Mouse (Mus musculus) hindbrain, embryonic 13.5 days (tissue): ENCODE results near the gene Trabd2b. TPM values are rescaled to one million over a fixed set of nuclear protein-coding genes. Genes with fewer than 3 reads are reported as not detected.

ENCODE experiments used
- ATAC-seq: fragments of 200-750 bp; cut with Nextera tagmentation; 2 replicates; pipeline ENCODE4 v1.8.0; 2017; ENCODE audit warnings: moderate TSS enrichment; ENCODE audit not compliant: low FRiP score
- H3K27ac ChIP-seq: fragments of 300-500 bp; sonication (generic); 2 replicates; pipeline ENCODE4 v1.5.1; 2015; ENCODE audit warnings: inconsistent platforms, mild to moderate bottlenecking, moderate library complexity
- H3K27me3 ChIP-seq: fragments of 300-500 bp; sonication (generic); 2 replicates; pipeline ENCODE4 v1.6.1; 2015; ENCODE audit warnings: mild to moderate bottlenecking, inconsistent platforms
- H3K36me3 ChIP-seq: fragments of 300-500 bp; sonication (generic); 2 replicates; pipeline ENCODE4 v1.6.1; 2015; ENCODE audit warnings: mild to moderate bottlenecking, inconsistent platforms
- H3K4me1 ChIP-seq: fragments of 300-500 bp; sonication (generic); replicated peaks from 2 replicates; pipeline ENCODE4 v1.6.1; 2015; ENCODE audit warnings: inconsistent platforms
- H3K4me2 ChIP-seq: fragments of 300-500 bp; sonication (generic); 2 replicates; pipeline ENCODE4 v1.6.1; 2015; ENCODE audit warnings: inconsistent platforms, mild to moderate bottlenecking, moderate library complexity
- H3K4me3 ChIP-seq: fragments of 300-500 bp; sonication (generic); 2 replicates; pipeline ENCODE4 v1.5.1; 2015; ENCODE audit warnings: mild to moderate bottlenecking, inconsistent platforms
- H3K9ac ChIP-seq: fragments of 300-500 bp; sonication (generic); 2 replicates; pipeline ENCODE4 v1.6.1; 2015; ENCODE audit warnings: mild to moderate bottlenecking, inconsistent platforms
- H3K9me3 ChIP-seq: fragments of 300-500 bp; sonication (generic); 2 replicates; pipeline ENCODE4 v1.6.1; 2016; ENCODE audit warnings: inconsistent platforms
- WGBS: fragments of 180-500 bp; shearing (Covaris S2); methylation state at CpG from one replicate; pipeline ENCODE4 v1.1.7; 2015; 5-methylcytosine and 5-hydroxymethylcytosine counted together
- polyA plus RNA-seq: library from polyadenylated mRNA; unstranded; fragments of >200 nt; fragmentation: Nextera tagmentation; extraction: Ambion mirVana; gene quantifications from 2 replicates; pipeline ENCODE4 v1.2.1, GENCODE M21; 2015

Trabd2b gene
- polyA plus RNA-seq, 1 experiment from 2014 or later, result 0.78 TPM

DNA sequence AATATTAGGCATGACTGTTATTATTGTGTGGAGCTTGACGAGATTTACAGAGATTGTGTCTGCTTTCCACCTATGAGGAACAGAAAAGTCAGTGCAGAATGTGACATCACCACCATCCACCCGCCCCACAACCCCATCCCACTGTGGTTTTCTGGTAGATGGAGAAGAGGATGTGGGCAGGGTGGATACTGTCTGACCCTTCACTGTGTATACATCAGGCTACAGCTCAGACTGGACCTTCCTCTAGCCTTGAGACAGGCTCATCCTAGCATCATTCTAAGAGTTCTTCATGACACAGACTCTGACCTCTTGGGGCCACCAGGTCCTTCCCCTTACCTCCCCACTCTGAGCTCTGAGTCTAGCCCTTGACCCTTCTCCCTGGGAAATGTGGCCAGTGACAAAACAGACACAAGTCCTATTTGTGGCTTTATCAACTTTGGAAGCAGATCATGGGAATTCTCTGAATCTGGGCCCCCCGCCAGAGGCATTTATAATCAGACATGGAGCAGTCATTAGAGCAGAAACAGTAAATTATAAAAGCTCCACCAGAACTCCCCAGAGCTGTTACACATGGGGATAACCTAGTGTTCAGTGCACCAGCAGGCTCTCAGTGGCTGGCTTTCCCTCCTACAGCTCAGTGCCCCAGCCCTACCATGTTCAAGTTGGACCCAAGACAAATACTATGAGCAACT lies 48.1 kb downstream of the Trabd2b start:
- H3K4me2 ChIP-seq, result no peak overlapping the region
- no peak for ATAC-seq
- no peak overlapping the region for H3K9ac ChIP-seq
- H3K36me3 ChIP-seq, result no peaks in the 10 kb centered on the region
- no peaks in the 10 kb centered on the region for H3K9me3 ChIP-seq
- H3K27me3 ChIP-seq, result no peaks in the 10 kb centered on the region
- WGBS, result 86% methylated on average over 3 of the region's 3 CpGs
- no peak overlapping the region for H3K27ac ChIP-seq
- H3K4me3 ChIP-seq, result no peak overlapping the region
- 0 out of 2 replicates have a peak, but pooled peaks cover 4% of the 10 kb centered on the region for H3K4me1 ChIP-seq

DNA sequence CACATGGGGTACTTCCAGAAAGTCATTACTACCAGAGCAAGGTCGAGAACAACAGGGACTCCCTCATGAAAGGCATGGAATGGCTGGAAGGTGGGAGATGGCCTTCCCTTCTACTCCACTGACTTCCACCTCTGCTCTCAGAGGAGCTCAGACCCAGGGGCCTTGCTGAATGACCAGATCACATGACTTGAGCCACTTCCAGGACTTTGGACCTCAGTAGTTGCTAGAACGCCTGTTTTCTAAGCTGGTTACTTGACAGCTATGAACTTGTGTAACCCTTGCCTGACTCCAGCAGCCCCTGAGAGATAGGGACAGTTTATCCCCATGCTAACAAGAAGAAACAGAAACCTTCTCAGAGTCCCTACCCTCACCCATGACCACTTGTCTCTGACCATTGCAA lies 50.6 kb downstream of the Trabd2b start:
- Histone ChIP-seq H3K36me3 (no peaks in the 10 kb centered on the region), H3K4me1 (0 out of 2 replicates have a peak, but pooled peaks cover 9% of the 10 kb centered on the region), H3K4me3 (no peak overlapping the region), H3K4me2 (no peak overlapping the region), H3K27me3 (no peaks in the 10 kb centered on the region), H3K9ac (no peak overlapping the region), H3K27ac (no peak overlapping the region), H3K9me3 (no peaks in the 10 kb centered on the region)
- whole genome bisulfite sequencing, result 84% methylated on average over 2 of the region's 2 CpGs
- ATAC-seq, result no peak

DNA sequence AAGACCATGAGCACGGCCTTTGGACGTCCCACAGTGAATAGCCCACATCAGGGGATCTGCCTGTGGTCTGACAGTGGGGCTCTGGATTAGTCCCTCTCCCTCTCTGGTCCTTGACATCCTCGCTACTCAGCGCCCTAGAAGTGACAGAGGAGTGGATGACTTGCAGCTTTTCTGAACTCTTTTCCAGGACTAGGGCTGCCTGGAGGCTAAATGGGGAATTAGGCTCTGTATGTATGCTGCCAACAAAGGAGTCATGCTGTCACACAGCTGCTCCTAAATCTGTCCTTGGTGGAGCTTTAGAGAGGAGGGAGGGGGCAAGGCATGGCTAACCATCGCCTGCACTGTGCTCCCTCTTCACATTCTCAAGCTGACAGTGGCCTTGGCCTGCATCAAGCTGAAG lies 53.1 kb downstream of the Trabd2b start:
- H3K4me3 ChIP-seq, result no peak overlapping the region
- 0 out of 2 replicates have a peak, but pooled peaks have one; percentile 36 for ATAC-seq
- H3K4me2 ChIP-seq, result no peak overlapping the region
- no peak overlapping the region for H3K27ac ChIP-seq
- 26% methylated on average over 5 of the region's 5 CpGs for WGBS
- H3K9me3 ChIP-seq, result no peaks in the 10 kb centered on the region
- H3K36me3 ChIP-seq, result no peaks in the 10 kb centered on the region
- H3K9ac ChIP-seq, result no peak overlapping the region
- H3K4me1 ChIP-seq, result 0 out of 2 replicates have a peak, but pooled peaks cover 9% of the 10 kb centered on the region
- no peaks in the 10 kb centered on the region for H3K27me3 ChIP-seq

DNA sequence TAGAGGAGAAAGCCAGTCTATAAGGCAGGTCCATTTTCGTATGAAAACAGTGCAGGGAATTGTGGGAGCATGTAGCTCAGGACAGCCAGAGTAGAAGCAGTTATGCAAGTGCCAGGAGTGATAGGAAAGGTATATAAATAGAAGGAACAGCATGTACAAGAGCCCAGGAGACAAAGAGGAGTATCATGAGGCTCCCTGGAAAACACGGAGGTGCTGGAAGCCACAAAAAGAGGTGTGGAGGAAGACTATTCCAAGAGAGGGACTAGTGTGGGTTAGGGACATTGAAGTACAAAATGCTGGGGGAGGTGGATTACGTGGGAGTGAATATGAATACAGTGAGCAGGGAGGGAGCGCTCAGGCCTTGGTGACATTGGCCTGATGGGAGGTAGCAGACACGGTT lies 53.9 kb downstream of the Trabd2b start:
- Histone ChIP-seq H3K9me3 (no peaks in the 10 kb centered on the region), H3K4me1 (0 out of 2 replicates have a peak, but pooled peaks cover 9% of the 10 kb centered on the region), H3K4me2 (no peak overlapping the region), H3K36me3 (no peaks in the 10 kb centered on the region), H3K9ac (no peak overlapping the region), H3K27me3 (no peaks in the 10 kb centered on the region), H3K27ac (no peak overlapping the region), H3K4me3 (no peak overlapping the region)
- no peak for ATAC-seq
- WGBS, result 80% methylated on average over 5 of the region's 5 CpGs

DNA sequence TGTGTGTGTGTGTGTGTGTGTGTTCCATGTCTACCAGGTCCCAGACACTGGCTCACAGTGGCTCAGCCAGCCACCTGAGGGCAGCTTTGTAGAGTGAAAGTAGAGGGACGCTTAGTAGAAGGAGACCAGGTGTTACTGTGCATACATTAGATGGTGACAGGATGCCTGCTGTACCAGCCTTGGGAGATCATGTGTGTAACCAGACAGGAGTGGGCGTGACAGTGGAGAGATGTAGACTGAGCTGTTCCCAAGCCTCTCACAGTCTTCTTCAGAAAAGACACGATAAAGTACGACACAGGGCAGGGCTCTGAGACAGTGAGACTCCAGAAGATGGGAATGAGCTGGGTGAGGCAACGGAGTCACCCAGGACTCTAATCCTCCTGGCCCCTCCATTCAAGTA lies 54.6 kb downstream of the Trabd2b start:
- H3K36me3 ChIP-seq, result no peaks in the 10 kb centered on the region
- WGBS, result 79% methylated on average over 5 of the region's 5 CpGs
- H3K4me3 ChIP-seq, result no peak overlapping the region
- no peaks in the 10 kb centered on the region for H3K27me3 ChIP-seq
- H3K27ac ChIP-seq, result no peak overlapping the region
- H3K4me1 ChIP-seq, result peaks cover 14% of the 10 kb centered on the region; the same call in 1 of the 2 replicates
- H3K4me2 ChIP-seq, result no peak overlapping the region
- H3K9ac ChIP-seq, result no peak overlapping the region
- ATAC-seq, result no peak
- no peaks in the 10 kb centered on the region for H3K9me3 ChIP-seq

DNA sequence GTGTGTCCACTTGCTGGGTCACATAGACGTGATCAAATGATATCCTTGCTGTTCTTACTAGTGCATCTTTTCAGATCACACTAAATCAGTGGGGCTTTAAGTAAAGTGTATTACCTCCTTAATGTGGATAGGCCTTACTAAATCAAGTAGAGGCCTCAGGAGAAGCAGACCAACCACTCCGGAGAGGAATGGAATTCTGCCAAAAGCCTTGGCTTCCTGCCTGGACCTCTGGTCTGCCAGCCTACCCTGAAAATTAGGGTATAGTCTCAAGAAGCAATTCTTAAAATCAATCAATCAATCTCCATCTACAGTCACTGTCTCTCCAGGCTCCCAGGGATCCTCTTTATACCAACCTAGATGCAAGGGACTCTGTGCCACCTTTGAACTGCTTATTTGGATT lies 59.1 kb downstream of the Trabd2b start:
- ATAC-seq, result no peak
- H3K4me1 ChIP-seq, result peaks cover 26% of the 10 kb centered on the region
- no peak overlapping the region for H3K9ac ChIP-seq
- no peaks in the 10 kb centered on the region for H3K36me3 ChIP-seq
- WGBS, result 68% methylated on average over 2 of the region's 2 CpGs
- no peaks in the 10 kb centered on the region for H3K9me3 ChIP-seq
- H3K4me2 ChIP-seq, result no peak overlapping the region
- H3K27ac ChIP-seq, result no peak overlapping the region
- H3K4me3 ChIP-seq, result no peak overlapping the region
- H3K27me3 ChIP-seq, result no peaks in the 10 kb centered on the region

DNA sequence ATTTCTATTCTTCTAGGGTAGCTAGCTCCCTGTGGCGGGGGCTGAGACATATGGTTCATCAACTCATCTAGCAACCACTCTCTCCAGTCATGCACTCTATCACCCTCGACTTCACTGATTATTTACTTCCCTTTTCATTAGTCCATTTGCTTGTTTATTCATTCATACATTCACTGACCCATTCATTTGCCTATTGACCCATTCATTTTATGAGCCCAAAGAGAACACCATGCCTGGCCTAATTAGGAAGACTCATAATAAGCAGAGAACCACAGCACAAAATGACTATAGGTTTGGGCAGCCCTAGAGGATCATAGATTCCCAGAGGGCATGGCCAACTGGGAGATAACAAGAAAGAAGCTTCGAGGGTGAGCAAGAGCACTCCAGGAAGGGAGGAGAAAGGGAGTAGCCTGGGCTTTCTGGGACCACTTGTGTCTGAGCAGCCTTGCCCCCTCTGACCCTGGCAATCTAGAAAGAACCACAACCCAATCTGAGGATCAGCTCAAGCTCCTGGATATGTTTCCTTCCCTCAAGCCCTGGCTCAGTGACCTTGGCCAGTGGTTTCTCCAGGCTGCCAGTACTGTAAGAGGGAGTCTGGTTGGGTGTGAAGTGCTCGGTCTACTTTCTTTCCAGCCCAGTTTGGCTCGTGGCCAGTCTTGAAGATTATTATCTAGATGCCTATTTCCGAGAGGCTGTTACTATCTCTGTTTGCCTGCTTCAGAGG lies 61.0 kb downstream of the Trabd2b start:
- no peak overlapping the region for H3K27ac ChIP-seq
- no peaks in the 10 kb centered on the region for H3K36me3 ChIP-seq
- no peak overlapping the region for H3K4me2 ChIP-seq
- H3K4me3 ChIP-seq, result no peak overlapping the region
- no peak overlapping the region for H3K9ac ChIP-seq
- ATAC-seq, result no peak
- no peaks in the 10 kb centered on the region for H3K9me3 ChIP-seq
- 64% methylated on average over 6 of the region's 6 CpGs for WGBS
- H3K27me3 ChIP-seq, result no peaks in the 10 kb centered on the region
- peaks cover 26% of the 10 kb centered on the region for H3K4me1 ChIP-seq

DNA sequence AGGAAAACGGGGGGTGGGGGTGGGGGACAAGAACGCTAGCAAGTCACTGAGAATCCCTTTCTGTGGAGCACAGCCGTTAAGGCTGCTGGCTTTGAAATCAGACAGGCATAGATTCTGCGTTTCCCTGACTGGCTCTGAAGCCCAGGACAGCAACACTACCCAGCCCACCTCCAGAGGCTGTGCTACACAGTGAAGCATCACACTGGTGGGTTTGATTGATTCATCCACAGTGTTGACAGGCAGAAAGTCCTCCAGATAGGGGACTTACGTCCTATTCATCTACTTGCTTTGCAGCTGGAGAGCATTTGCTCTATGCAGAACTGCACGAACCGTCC lies 61.5 kb downstream of the Trabd2b start:
- H3K4me2 ChIP-seq, result no peak overlapping the region
- H3K9me3 ChIP-seq, result no peaks in the 10 kb centered on the region
- H3K27ac ChIP-seq, result no peak overlapping the region
- H3K36me3 ChIP-seq, result no peaks in the 10 kb centered on the region
- H3K27me3 ChIP-seq, result no peaks in the 10 kb centered on the region
- ATAC-seq, result no peak
- peaks cover 26% of the 10 kb centered on the region for H3K4me1 ChIP-seq
- H3K4me3 ChIP-seq, result no peak overlapping the region
- no peak overlapping the region for H3K9ac ChIP-seq
- WGBS, result 65% methylated on average over 7 of the region's 7 CpGs

DNA sequence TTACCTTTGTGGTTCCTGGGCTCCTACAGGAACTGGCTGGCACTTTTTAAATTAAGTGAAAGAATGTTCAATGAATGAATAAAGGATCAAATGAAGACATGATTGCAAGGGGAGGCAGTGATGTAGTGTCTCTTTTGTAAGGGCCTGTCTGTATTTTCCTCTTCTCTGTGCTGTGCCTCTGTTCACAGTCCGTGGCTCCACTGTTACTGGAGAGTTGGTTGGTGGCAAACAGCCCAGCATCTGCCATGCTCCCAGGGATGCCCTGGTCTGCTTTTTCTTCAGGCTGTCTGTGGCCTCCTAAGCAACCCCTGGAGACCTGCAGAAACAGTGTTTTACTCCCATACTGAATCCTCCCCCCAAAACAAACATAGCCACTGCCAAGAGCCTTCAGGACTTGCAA lies 63.4 kb downstream of the Trabd2b start:
- Histone ChIP-seq H3K9me3 (no peaks in the 10 kb centered on the region), H3K27me3 (no peaks in the 10 kb centered on the region), H3K4me2 (no peak overlapping the region), H3K9ac (no peak overlapping the region), H3K4me1 (peaks cover 26% of the 10 kb centered on the region), H3K36me3 (no peaks in the 10 kb centered on the region), H3K4me3 (no peak overlapping the region), H3K27ac (no peak overlapping the region)
- WGBS, result 50% methylated on average over 1 of the region's 1 CpGs
- ATAC-seq, result no peak

DNA sequence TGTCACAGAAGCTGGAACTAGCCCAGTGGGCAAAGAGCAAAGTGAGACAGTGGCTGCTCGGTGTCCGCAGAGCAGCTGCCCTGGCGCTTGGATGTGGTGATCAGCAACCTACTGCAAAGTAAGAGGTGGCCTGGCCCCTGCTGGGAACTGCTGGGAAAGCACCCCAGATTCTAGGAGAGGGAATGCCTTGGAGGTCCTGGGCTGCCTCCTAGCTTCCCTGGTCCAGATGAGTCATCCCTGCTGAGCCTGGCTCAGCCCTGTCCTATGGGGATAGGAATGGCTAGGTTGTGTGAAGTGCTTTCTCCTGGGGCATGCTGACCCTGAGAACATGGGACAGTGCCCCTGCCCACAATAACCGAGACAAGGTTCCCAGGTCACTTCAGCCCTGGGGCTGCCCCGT lies 65.6 kb downstream of the Trabd2b start:
- no peak overlapping the region for H3K27ac ChIP-seq
- no peaks in the 10 kb centered on the region for H3K9me3 ChIP-seq
- no peak overlapping the region for H3K4me3 ChIP-seq
- no peaks in the 10 kb centered on the region for H3K27me3 ChIP-seq
- WGBS, result 74% methylated on average over 5 of the region's 5 CpGs
- H3K4me2 ChIP-seq, result no peak overlapping the region
- no peaks in the 10 kb centered on the region for H3K36me3 ChIP-seq
- no peak for ATAC-seq
- no peak overlapping the region for H3K9ac ChIP-seq
- H3K4me1 ChIP-seq, result peaks cover 20% of the 10 kb centered on the region

DNA sequence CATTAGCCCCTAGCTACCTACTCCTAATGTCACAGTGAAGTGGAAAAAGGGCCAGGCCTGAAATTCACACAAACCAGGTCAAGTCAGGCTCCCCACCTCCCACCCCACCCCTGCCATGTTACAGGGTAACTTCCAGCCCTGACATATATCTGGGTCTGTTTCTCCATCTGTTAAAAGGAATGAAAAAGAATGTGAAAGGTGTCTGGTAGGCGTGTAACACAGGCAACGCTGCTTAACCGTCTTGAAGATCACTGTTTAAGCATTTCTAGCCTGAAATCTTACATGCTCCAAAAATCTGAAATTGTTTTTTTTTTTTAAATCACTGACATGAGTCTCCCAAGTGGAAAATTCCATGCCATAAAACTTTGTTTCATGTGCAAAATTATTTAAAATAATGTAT lies 69.8 kb downstream of the Trabd2b start:
- no peak overlapping the region for H3K4me2 ChIP-seq
- H3K4me3 ChIP-seq, result no peak overlapping the region
- no peaks in the 10 kb centered on the region for H3K9me3 ChIP-seq
- 87% methylated on average over 3 of the region's 3 CpGs for WGBS
- H3K9ac ChIP-seq, result no peak overlapping the region
- no peak for ATAC-seq
- peaks cover 11% of the 10 kb centered on the region for H3K4me1 ChIP-seq
- H3K27me3 ChIP-seq, result no peaks in the 10 kb centered on the region
- no peaks in the 10 kb centered on the region for H3K36me3 ChIP-seq
- no peak overlapping the region for H3K27ac ChIP-seq

DNA sequence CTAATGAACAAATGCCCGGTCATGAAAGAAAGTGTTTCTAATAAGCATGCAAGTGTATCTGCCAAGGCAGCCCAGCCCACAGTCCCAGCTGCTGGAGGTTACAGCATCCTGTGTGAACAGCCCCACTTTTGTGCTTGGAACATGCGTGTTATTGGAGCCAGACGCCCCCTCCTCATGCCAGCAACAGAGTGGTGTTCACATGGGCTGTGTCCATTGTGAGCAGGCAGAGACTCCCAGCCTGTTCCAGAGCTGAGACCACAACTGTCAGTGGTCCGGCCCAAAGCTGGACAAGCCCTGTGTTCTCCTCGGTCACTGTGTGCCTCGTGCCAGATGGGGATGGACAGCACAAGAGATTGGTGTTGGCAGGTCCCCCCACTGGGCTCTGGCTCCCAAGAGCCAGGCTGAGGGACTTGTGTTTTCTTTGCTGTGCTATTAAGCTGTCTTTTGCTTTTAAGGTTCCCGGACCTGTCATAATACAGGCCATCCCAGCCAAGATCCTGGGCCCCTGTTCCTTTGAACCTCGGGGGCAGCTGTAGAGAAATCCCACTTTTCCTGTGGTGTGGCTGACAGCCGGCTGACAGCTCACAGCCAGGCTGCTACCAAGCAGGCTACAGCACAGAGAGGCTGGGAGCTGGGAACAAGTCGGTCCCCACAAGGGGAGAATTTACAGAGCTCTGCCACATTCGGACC lies 70.7 kb downstream of the Trabd2b start:
- Histone ChIP-seq H3K27ac (no peak overlapping the region), H3K4me3 (no peak overlapping the region), H3K4me1 (peaks cover 18% of the 10 kb centered on the region), H3K9ac (peak overlapping the region; percentile 8; the same call in 1 of the 2 replicates), H3K9me3 (no peaks in the 10 kb centered on the region), H3K4me2 (no peak overlapping the region), H3K27me3 (no peaks in the 10 kb centered on the region), H3K36me3 (no peaks in the 10 kb centered on the region)
- WGBS, result 35% methylated on average over 11 of the region's 11 CpGs
- peak; percentile 72 for ATAC-seq
